Mouse (Mus musculus) testis, adult 2 months (tissue): ENCODE measurements around the gene Mrpl45.
"Not testable (repeated sequence)": the region's sequence is repeated elsewhere in the genome, so short reads cannot be mapped to it uniquely, and the experiment has no call there.

Experiments
- CTCF ChIP-seq: fragments of 200-500 bp; IDR thresholded peaks from 2 replicates; pipeline ENCODE4 v1.5.1; 2012; ENCODE audit warnings: low read depth, mild to moderate bottlenecking, inconsistent platforms, low read length, moderate library complexity; ENCODE audit not compliant: control insufficient read depth, insufficient read depth, insufficient replicate concordance
- POLR2A ChIP-seq: fragments of 200-500 bp; IDR thresholded peaks from 2 replicates; pipeline ENCODE4 v1.6.1; 2012; ENCODE audit warnings: low read depth, mild to moderate bottlenecking, inconsistent platforms, low read length, moderate library complexity; ENCODE audit not compliant: control insufficient read depth

DNA sequence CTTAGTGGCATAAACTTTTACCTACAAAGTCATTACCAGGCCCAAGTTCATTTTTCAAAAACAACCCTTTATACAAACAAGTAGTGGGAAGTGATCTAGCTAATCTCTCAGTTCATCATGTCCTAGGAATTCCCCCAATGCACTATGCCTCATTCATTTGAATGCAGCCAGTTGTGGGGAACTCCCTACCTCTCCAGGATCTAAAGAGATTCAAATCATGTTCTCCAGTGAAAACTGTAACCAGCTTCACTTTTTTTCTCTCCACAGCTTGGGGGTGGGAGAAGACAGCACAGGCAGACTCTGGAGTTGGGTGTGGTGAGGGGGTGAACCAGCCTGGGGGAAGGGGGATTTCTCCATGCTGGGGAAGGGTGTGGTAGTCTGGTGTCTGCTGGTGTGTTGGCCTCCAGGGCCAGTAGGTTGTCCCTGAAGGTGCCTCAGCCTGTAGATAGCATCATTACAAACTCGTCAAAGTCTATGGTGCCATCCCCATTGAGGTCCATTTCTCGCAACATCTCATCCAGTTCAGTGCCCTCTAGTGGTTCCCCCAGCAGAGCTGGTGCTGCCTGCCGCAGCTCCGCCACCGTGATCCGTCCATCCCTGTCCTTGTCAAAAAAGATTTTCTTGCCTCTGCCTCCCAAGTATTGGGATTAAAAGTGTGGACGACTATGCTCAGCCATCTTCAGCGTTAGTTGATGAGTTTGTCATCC is 6.5 kb downstream of the Mrpl45 start:
- TF ChIP-seq CTCF, POLR2A: not testable (repeated sequence)
